Mouse (Mus musculus) embryonic fibroblast, embryonic 13.5 days (primary cell): ENCODE data around the gene Galntl6.

ENCODE experiments used
- CTCF ChIP-seq: IDR thresholded peaks from 2 replicates; pipeline ENCODE4 v1.5.1; 2011; ENCODE audit warnings: mild to moderate bottlenecking, control low read depth, low read length, moderate library complexity, borderline replicate concordance; ENCODE audit not compliant: insufficient read depth
- POLR2A ChIP-seq: IDR thresholded peaks from 2 replicates; pipeline ENCODE4 v1.6.1; 2011; ENCODE audit warnings: low read depth, mild to moderate bottlenecking, control low read depth, low read length, moderate library complexity

DNA sequence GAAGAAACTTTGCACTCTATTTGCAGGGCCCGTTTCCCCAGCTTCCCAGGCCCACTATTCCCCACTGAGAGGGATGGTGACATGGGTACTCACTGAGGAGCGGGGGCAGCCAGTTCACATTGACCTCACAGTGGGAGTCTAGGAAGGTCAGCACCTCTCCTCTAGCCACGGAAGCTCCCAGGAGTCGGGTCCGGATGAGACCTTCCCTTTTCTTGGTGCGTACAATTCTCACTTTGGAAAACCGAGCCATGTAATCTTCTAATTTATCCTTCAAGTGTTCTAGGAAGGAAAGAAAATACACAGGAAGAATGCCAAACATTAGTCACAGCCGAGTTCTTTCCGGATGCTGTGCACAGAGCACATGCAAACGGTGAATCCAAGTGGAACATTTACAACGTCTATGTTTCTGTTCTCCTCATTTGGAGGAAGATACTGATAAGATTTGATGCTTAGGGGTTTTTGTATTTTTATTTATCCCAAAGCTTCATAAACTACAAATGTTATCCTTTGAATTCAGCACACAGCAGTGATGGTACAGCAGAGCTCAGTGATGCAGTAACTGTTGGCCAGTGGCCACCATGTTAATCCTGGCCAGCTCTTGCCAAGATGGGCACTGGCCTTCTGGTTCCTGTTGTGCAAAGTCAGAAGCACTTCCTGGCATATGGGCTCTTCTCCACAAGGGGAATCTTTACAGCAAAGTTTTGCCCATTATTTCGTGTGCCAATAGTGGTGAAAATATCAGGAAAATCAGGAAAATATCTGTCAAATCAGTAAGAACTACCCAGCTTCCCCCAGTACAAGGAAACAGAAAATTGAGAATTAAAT lies 949.9 kb downstream of the Galntl6 start:
- TF ChIP-seq POLR2A = no peak
- TF ChIP-seq CTCF = no peak
